Mouse (Mus musculus): ENCODE data around the gene Calml4.

DNA sequence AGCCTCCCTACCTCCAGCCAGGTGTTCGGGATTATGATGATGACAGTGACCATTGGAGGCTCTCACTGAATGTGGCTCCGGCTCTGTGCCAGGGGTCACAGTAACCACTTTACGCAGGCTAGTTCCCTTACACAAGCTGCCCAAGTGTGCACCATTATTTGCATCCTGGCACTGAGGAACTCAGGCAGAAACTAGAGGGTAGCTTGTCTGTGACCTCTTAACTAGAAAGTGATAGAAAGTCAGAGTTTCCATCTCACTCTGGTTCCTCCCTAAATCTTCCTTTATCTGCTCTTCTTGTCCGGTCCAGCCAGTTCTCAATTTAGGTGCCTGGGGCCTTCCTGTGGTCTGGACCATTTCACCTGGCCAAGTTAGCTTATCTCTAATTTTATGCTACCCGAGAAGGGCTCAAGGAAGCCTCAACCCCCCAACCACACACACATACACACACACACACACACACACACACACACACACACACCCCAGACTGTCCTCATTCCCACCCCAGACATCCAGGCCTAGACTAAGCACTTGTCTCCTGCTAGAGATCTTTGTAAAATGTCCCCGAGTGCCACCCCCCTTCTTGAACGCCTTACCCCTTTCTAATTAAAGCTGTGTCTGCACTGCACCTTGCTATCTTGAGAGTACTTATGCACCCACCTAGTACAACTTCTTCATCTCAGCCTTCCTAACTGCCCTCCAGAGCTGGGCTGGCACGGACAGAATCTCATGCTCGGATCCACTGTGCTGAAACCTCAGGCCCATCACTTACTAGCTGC lies 41.4 kb upstream of the Calml4 start:
- TF ChIP-seq CTCF (conservative IDR thresholded peaks at IDR 0.05; ENCODE audit: low read length) (no peak), NANOG (IDR thresholded peaks at IDR 0.05; ENCODE audit: borderline replicate concordance, low read length) (no peak), POU5F1 (IDR thresholded peaks at IDR 0.05; ENCODE audit: borderline replicate concordance, low read length) (no peak)

All from E14TG2a.4 (cell line).